Mouse (Mus musculus) midbrain, embryonic 14.5 days (tissue): ENCODE data around the gene Shox2. TPM values are rescaled to one million over a fixed set of nuclear protein-coding genes. Genes with fewer than 3 reads are reported as not detected.

ENCODE experiments used
- ATAC-seq: fragments of 200-750 bp; cut with Nextera tagmentation; 2 replicates; pipeline ENCODE4 v1.8.0; 2017; ENCODE audit warnings: moderate number of reproducible peaks, moderate library complexity; ENCODE audit not compliant: low FRiP score, low TSS enrichment
- DNase-seq: peaks from one replicate; pipeline ENCODE4 v3.0.0-alpha.2; 2015
- H3K27ac ChIP-seq: fragments of 300-500 bp; sonication (generic); replicated peaks from 2 replicates; pipeline ENCODE4 v1.5.1; 2014; ENCODE audit warnings: mild to moderate bottlenecking, low read depth, low read length, moderate library complexity
- H3K27me3 ChIP-seq: fragments of 300-500 bp; sonication (generic); 2 replicates; pipeline ENCODE4 v1.6.1; 2014; ENCODE audit warnings: low read length, control low read depth, mixed read lengths; ENCODE audit not compliant: control insufficient read depth, insufficient read depth
- H3K36me3 ChIP-seq: fragments of 300-500 bp; sonication (generic); 2 replicates; pipeline ENCODE4 v1.6.1; 2014; ENCODE audit warnings: low read length, control low read depth; ENCODE audit not compliant: control insufficient read depth, insufficient read depth
- H3K4me1 ChIP-seq: fragments of 300-500 bp; sonication (generic); 2 replicates; pipeline ENCODE4 v1.6.1; 2014; ENCODE audit warnings: mild to moderate bottlenecking, antibody characterized with exemption, low read length, control low read depth; ENCODE audit not compliant: control insufficient read depth, insufficient read depth
- H3K4me2 ChIP-seq: fragments of 300-500 bp; sonication (generic); 2 replicates; pipeline ENCODE4 v1.6.1; 2014; ENCODE audit warnings: mild to moderate bottlenecking, low read length, moderate library complexity
- H3K4me3 ChIP-seq: fragments of 300-500 bp; sonication (generic); replicated peaks from 2 replicates; pipeline ENCODE4 v1.5.1; 2014; ENCODE audit warnings: low read depth, low read length
- H3K9ac ChIP-seq: fragments of 300-500 bp; sonication (generic); replicated peaks from 2 replicates; pipeline ENCODE4 v1.6.1; 2014; ENCODE audit warnings: mild to moderate bottlenecking, low read length, moderate library complexity
- H3K9me3 ChIP-seq: fragments of 300-500 bp; sonication (generic); 2 replicates; pipeline ENCODE4 v1.6.1; 2016; ENCODE audit warnings: low read length, control low read depth, mixed read lengths; ENCODE audit not compliant: control insufficient read depth
- WGBS: fragments of 180-500 bp; shearing (Covaris S2); extraction: QIAGEN DNeasy Blood & Tissue Kit; methylation state at CpG from one replicate; pipeline ENCODE4 v1.1.7; 2014; 5-methylcytosine and 5-hydroxymethylcytosine counted together
- polyA plus RNA-seq: library from polyadenylated mRNA; unstranded; fragments of >200 nt; fragmentation: Nextera tagmentation; extraction: Ambion mirVana; gene quantifications from 2 replicates; pipeline ENCODE4 v1.2.1, GENCODE M21; 2014

Gene Shox2
- polyA plus RNA-seq, 1 experiment from 2014 or later = 74.7 TPM

DNA sequence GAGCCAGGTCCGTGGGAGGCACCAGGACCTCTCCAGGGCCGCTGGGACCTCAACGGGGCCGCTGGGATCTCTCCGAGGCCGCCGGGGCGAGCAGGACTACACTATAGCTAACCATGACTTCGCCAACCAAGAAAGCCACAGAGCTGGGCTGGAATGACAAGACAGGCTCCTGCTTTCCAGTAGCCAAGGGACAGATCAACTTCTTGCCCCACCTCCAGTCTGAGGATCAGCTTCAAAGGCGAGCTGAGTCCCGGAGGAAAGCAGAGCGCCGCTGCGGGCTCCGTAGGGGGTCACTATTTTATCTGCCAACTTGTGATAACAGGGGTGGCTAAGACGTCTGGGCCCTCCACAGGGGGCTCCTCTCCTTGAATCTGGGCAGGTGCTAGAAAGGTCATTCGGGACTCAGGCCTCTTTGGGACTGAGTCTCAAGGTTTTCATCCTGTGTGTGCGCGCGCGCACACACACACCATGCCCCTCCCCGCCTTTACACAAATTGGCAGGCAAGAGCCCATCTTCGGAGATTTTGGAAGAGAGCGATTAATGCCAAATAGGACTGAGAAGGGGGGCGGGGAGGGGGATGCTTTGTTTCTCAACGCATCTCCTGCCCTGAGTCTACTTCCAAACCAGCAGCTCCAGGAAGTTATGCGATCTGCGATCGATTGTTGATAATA is 10.8 kb downstream of the Shox2 start:
- H3K27me3 ChIP-seq = peaks cover 45% of the 10 kb centered on the region
- ATAC-seq (peak; percentile 26), DNase-seq (peak; percentile 66)
- H3K36me3 ChIP-seq = no peaks in the 10 kb centered on the region
- peak overlapping the region; percentile 9 for H3K4me3 ChIP-seq
- H3K9me3 ChIP-seq = no peaks in the 10 kb centered on the region
- no peak overlapping the region for H3K9ac ChIP-seq
- H3K4me1 ChIP-seq = peaks cover 22% of the 10 kb centered on the region
- H3K27ac ChIP-seq = peak overlapping the region; percentile 34; the same call in 1 of the 2 replicates
- WGBS = under 1% methylated on average over 29 of the region's 29 CpGs
- peak overlapping the region; percentile 80 for H3K4me2 ChIP-seq

DNA sequence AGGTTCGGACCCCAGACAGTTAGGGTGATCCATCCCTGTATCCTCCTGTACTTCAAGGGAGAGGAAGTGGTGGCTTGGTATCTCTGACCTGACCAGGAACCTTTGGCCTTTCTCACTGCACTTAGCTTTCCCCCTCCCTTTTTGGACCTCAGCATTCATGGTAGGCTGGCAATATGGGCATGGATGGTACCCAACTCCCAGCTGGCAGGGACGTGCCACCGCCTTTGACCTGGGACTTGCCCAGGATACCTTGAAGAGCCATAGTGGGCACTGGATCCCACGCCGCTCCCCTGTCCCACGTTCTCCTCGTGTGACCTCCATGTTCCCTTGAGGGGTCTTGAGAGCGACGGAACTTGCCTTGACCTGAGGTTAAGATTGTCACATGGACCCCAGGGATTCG is 11.3 kb downstream of the Shox2 start:
- peak; percentile 33; the same call in 1 of the 2 replicates for ATAC-seq
- peak overlapping the region; percentile 80 for H3K4me2 ChIP-seq

DNA sequence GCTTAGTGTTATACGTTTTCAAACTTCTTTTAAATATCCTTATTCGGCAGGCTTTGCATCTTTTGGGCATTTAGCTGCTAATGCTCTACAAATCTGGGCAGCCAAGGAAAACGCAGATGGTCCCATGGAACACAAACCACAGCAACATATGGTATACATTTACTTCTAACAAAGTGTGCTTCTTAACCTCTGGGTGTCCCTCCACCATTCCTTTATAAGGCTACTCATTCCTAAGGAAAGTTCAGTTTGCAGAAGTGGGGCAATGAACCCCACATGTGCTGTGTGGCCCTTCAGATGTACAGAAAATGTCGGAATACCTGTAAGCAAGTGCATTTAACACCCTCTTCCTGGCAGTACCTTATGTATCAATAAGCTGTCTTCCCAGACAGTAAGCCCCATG is 14.1 kb downstream of the Shox2 start:
- no peaks in the 10 kb centered on the region for H3K36me3 ChIP-seq
- no peak for ATAC-seq
- 77% methylated on average over 4 of the region's 4 CpGs for WGBS
- H3K4me2 ChIP-seq = no peak overlapping the region
- H3K27me3 ChIP-seq = peaks cover 27% of the 10 kb centered on the region
- H3K4me1 ChIP-seq = peaks cover 15% of the 10 kb centered on the region
- no peak overlapping the region for H3K4me3 ChIP-seq
- H3K27ac ChIP-seq = no peak overlapping the region
- DNase-seq = no peak
- H3K9me3 ChIP-seq = no peaks in the 10 kb centered on the region
- H3K9ac ChIP-seq = no peak overlapping the region

More for the DNA sequence above, 11.3 kb downstream of the Shox2 start:
- 4% methylated on average over 10 of the region's 10 CpGs for WGBS
- H3K4me1 ChIP-seq = peaks cover 22% of the 10 kb centered on the region
- no peak overlapping the region for H3K9ac ChIP-seq
- no peak for DNase-seq
- no peaks in the 10 kb centered on the region for H3K36me3 ChIP-seq
- H3K9me3 ChIP-seq = no peaks in the 10 kb centered on the region
- H3K27me3 ChIP-seq = peaks cover 44% of the 10 kb centered on the region
- 0 out of 2 replicates have a peak overlapping the region, but pooled peaks have one; percentile 34 for H3K27ac ChIP-seq
- H3K4me3 ChIP-seq = no peak overlapping the region

DNA sequence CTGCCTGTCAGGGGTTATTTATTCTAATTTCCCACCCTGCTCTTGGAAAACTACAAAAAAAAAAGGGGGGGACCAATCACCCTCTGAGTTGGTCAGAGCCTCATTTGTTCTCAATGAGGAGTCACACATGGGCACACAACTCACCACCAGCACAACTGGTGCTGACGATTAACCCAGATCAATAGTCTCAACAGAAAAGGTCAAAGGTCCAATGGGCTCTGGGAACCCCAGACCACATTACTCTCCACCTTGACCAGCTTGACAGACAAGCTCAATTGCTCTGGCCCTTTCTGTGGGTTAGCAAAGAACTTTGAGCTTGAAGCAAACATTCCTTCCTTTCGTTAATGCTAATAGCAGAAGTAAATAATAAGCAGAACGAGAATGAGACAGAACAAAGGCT is 16.7 kb downstream of the Shox2 start:
- Histone ChIP-seq H3K27ac (no peak overlapping the region), H3K36me3 (no peaks in the 10 kb centered on the region), H3K4me2 (no peak overlapping the region), H3K4me3 (no peak overlapping the region), H3K9ac (no peak overlapping the region), H3K4me1 (no peaks in the 10 kb centered on the region), H3K27me3 (peaks cover 8% of the 10 kb centered on the region), H3K9me3 (no peaks in the 10 kb centered on the region)
- WGBS = 63% methylated on average over 3 of the region's 3 CpGs
- ATAC-seq = no peak
- DNase-seq = no peak

DNA sequence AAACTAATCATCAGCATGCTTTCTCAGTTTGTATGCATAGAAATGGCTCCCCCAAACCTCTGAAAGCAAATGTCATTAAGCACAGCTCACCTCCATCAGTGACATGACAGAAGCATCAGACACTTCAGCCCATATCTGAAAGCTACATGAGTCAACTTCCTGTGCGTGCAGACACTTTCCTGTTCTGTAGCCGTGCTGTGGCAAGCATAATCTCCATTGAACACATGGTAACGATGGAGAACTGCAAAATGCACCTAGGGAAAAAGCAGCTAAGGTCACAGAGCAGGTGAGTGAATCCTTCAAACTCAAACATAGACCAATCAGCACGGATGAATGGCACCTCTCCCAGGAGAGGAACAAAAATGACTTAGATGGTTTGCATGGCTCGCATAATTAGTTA is 21.6 kb downstream of the Shox2 start:
- ATAC-seq = no peak

DNA sequence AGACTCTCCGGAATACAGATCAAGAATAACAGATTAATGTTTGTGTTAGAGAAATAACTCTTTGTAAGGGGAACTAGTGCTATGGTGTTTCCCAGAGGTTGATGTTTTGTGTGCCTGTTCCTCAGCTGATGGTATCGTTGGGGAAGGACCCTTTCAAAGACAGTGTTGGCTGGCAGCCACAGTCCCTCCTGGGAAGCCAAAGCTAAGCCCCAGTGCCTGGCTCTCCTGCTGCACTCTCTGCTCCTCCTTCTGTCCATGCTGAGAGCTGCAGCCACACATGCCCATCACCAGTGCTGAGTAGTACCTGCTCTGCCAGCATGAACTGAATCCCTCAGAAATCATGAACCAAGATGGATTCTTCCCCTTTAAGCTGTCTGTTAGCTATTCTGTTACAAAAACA is 26.4 kb downstream of the Shox2 start:
- peak; percentile 38 for DNase-seq
- Histone ChIP-seq H3K4me3 (no peak overlapping the region), H3K4me2 (no peak overlapping the region), H3K27ac (no peak overlapping the region), H3K36me3 (no peaks in the 10 kb centered on the region), H3K27me3 (no peaks in the 10 kb centered on the region), H3K9me3 (no peaks in the 10 kb centered on the region), H3K9ac (no peak overlapping the region), H3K4me1 (no peaks in the 10 kb centered on the region)
- no peak for ATAC-seq
- WGBS = 54% methylated on average over 2 of the region's 2 CpGs

More for the DNA sequence above, 21.6 kb downstream of the Shox2 start:
- 74% methylated on average over 5 of the region's 5 CpGs for WGBS
- Histone ChIP-seq H3K4me3 (no peak overlapping the region), H3K4me1 (no peaks in the 10 kb centered on the region), H3K27me3 (no peaks in the 10 kb centered on the region), H3K9ac (no peak overlapping the region), H3K4me2 (no peak overlapping the region), H3K27ac (no peak overlapping the region), H3K36me3 (no peaks in the 10 kb centered on the region), H3K9me3 (no peaks in the 10 kb centered on the region)
- DNase-seq = no peak

DNA sequence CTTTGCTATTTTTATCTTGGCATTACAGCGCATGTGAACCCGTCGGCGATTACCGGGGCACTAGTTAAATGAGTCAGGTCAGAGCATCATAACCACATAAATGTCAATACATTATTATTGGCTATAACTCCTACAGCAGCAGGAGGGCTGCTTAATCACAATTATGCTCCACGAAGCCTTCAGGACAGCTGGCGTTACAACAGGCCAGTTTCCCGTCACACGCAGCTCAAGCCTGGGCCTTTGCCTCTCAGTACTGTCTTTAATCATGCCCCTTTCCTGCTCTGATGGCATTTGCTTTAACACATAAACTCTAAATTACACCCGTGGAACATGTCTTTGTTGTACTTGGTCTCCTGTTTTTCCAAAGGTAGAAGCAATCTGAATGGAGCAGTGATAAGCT is 41.9 kb downstream of the Shox2 start:
- Histone ChIP-seq H3K9ac (no peak overlapping the region), H3K4me1 (no peaks in the 10 kb centered on the region), H3K4me2 (no peak overlapping the region), H3K4me3 (no peak overlapping the region), H3K9me3 (no peaks in the 10 kb centered on the region), H3K27me3 (no peaks in the 10 kb centered on the region), H3K36me3 (no peaks in the 10 kb centered on the region), H3K27ac (no peak overlapping the region)
- no peak for ATAC-seq
- DNase-seq = no peak
- 63% methylated on average over 10 of the region's 10 CpGs for WGBS

DNA sequence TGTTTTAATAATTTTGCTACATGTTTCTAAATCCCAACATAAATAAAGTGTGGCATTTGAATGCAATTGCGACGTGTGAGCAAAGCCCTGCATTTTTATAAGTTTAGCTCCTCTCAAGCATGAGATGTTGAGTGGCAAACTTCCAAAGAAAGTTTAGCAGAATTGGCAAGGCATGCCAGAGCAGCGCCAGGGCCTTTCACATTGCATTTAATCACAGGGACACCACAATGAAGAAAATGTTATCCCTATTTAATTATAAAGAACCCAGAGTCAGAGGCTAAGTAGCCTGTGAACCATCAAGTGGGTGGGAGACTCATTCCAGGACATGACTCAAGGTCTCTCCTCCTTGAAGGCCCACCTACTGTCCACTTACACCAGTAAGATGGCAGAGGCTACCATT is 59.1 kb downstream of the Shox2 start:
- H3K36me3 ChIP-seq = no peaks in the 10 kb centered on the region
- 47% methylated on average over 3 of the region's 3 CpGs for WGBS
- ATAC-seq (no peak), DNase-seq (peak; percentile 38)
- no peak overlapping the region for H3K27ac ChIP-seq
- no peaks in the 10 kb centered on the region for H3K27me3 ChIP-seq
- no peak overlapping the region for H3K4me3 ChIP-seq
- H3K9me3 ChIP-seq = no peaks in the 10 kb centered on the region
- no peak overlapping the region for H3K4me2 ChIP-seq
- no peak overlapping the region for H3K9ac ChIP-seq
- no peaks in the 10 kb centered on the region for H3K4me1 ChIP-seq
